Mouse (Mus musculus): ENCODE data around the gene Tmem139.

DNA sequence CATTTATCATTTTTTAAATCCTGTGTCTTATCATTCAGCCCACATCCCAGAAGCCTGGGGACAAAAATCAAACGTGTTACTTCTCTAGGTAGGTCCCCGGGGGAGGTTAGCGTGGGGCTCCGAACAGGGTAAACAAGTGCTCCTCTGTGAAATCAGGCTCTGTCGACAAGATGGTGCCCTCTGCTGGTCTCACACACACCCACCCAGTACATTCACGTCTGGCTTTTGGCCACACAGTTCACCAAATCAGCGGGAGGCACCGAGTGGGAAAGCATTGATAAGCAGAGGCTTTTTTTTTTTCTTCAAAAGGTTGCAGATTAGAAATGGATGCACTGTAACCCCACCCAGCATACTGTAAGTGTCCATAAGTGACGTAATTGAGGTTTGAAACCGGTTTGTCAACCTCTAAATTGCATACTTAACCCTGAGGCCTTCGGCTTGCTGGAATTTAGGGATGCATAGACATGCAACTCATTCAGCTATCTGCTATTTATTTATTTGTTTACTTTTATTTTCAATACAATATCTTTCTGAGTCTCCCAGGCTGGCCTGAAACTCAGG is 4.4 kb upstream of the Tmem139 start:
- TF ChIP-seq CTCF (IDR thresholded peaks at IDR 0.05; ENCODE audit: low read depth): peak; percentile 79
- peak; percentile 71 for TF ChIP-seq EP300 (IDR thresholded peaks at IDR 0.05; ENCODE audit: low read depth)

All from liver, postnatal 0 days (tissue).